Mouse (Mus musculus): ENCODE measurements around the gene Sntn.

- TF ChIP-seq CTCF (IDR thresholded peaks at IDR 0.05; ENCODE audit: borderline replicate concordance, insufficient read depth, low read length) (no peak), POLR2A (IDR thresholded peaks at IDR 0.05; ENCODE audit: low read depth, low read length) (no peak)
Observed at GRCm38 (mm10) chr14:13670576-13670975, at the start of gene Sntn.

Measured in embryonic fibroblast, embryonic 13.5 days (primary cell).